Mouse (Mus musculus): ENCODE results near the gene Asic2. TPM values are rescaled to one million over a fixed set of nuclear protein-coding genes. Genes with fewer than 3 reads are reported as not detected.

Asic2 gene
- polyA plus RNA-seq, 1 experiment = not detected

DNA sequence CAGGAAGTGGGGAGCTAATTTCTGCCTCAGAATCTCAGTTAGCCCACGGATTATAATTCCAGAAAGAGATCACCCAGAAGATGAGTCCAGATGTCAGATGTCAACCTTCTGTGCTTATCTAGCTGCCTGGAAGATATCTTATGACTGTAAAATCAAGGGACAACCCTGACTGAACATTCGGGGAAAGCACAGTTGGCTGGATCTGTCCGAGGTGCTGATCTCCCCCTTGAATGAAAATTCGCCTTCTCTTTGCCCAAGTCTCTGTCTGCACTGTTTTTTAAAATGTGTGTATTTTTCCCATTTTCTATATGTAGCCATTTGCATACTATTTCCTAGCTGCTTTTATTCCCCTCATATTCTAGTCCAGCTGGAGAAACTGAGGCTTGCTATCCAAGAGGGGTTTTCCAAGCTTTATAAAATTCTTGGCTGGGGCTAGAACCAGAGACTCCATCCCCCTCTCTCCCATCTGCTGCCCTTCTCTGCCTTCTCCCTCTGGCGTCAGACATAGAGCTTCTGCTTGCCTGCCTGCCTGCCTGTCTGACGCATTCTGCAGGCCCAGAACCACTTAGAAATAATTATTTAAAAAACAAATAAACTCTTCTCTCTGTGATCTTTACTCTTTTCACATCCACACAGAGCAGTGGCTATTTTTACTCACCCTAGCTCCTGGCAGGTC lies 481.9 kb downstream of the Asic2 start:
- Histone ChIP-seq H3K4me3 (ENCODE audit: insufficient read depth, low read depth, low read length) (no peak overlapping the region), H3K4me1 (ENCODE audit: control insufficient read depth, insufficient read depth, insufficient read length, low read length) (no peaks in the 10 kb centered on the region), H3K27ac (replicated peaks; ENCODE audit: low read depth, low read length) (no peak overlapping the region)

DNA sequence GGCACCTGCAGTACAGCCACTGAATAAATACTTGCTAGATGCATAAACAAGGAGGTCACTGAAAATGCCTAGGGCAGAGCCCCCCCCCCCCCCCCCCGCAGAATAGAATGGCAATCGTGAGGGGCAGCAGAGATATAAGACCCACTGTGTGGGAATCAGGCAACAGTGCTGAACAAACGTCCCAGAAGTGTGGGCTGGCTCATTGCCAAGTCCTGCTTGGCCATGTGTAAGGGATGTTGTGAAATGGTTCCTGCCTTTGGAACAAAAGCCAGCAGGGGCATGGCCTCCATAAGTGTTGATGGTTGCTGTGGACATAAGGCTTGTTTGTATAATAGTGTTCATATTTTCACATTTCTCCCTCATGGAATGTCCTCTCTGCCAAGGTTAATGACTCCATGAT lies 487.1 kb downstream of the Asic2 start:
- Histone ChIP-seq H3K4me1 (ENCODE audit: control insufficient read depth, insufficient read depth, insufficient read length, low read length) (no peaks in the 10 kb centered on the region), H3K27ac (replicated peaks; ENCODE audit: low read depth, low read length) (no peak overlapping the region), H3K4me3 (ENCODE audit: insufficient read depth, low read depth, low read length) (no peak overlapping the region)

DNA sequence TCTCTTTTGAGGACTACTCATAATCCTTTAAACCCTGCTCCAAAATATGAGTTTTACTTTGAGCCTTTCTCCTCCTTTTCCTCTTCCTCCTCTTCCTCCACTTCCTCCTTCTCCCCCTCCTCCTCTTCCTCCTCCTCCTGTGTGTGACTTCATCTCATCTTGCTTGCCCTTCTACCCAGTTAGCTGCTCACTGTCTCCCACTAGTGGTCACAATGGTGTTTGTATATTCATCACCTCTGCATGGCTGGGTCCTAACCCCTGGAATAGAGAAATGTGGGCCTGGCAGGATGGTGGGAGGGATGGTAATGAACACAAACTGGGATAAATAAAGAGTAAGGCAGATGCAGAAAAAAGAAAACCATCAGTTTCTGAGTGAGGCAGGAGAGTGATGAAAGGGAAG lies 492.0 kb downstream of the Asic2 start:
- Histone ChIP-seq H3K4me3 (ENCODE audit: insufficient read depth, low read depth, low read length) (no peak overlapping the region), H3K27ac (replicated peaks; ENCODE audit: low read depth, low read length) (no peak overlapping the region), H3K4me1 (ENCODE audit: control insufficient read depth, insufficient read depth, insufficient read length, low read length) (no peaks in the 10 kb centered on the region)

DNA sequence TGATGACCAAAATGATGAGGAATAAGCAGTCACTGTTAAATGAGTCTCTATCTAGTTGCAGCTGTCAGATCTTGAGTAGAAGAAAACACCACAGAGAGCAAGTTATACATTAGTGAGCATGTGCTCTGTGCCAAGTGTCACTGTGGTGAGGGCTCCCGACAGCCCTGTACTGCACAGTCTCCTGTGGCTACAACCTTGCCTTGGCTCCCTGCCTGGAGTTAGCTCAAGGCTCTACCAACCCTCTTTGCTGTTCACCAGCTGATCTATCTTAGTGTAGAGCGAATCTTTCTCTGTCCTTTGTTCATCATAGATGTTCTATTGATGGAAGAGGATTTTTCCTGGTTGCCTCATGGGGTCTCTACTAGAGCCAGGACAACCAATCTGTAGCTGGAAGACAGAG lies 494.1 kb downstream of the Asic2 start:
- Histone ChIP-seq H3K27ac (replicated peaks; ENCODE audit: low read depth, low read length) (no peak overlapping the region), H3K4me3 (ENCODE audit: insufficient read depth, low read depth, low read length) (no peak overlapping the region), H3K4me1 (ENCODE audit: control insufficient read depth, insufficient read depth, insufficient read length, low read length) (no peaks in the 10 kb centered on the region)

DNA sequence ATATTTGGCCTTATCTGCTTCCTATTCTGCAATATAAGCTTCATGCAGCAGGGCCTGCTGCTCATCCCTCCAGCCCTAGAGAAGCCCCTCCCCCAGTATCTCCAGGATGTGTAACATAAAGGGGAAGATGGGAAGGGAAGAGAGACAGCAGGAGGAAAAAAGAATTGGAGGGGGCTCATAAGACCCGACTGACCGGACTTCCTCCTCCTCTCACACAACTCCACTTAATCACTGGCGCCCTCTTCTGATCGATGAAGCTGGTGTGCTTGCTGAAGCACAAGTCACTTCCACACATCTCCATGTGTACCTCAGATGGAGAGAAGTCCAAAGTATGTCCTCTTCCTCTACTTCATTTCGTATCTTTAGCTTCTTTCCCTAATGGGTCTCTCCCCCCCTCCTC lies 506.1 kb downstream of the Asic2 start:
- Histone ChIP-seq H3K4me1 (ENCODE audit: control insufficient read depth, insufficient read depth, insufficient read length, low read length) (no peaks in the 10 kb centered on the region), H3K4me3 (ENCODE audit: insufficient read depth, low read depth, low read length) (no peak overlapping the region), H3K27ac (replicated peaks; ENCODE audit: low read depth, low read length) (no peak overlapping the region)

DNA sequence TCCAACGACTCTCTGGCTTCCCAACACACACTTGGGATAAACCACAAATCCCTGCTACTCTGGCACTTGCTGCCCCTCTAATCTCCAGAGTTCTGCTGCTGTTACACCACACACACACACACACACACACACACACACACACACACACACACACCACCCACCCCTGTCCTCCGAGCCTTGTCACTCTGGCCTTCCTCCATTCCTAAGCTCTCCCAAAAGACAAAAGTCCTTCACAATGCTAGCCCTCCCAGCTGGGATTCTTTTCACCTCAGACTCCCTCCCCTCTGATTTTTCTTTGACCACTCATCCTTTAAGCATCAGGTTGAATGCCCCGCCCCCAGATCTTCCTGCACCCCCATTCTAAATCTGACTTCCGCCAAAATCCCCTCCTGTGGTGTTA lies 506.5 kb downstream of the Asic2 start:
- Histone ChIP-seq H3K27ac (replicated peaks; ENCODE audit: low read depth, low read length) (no peak overlapping the region), H3K4me1 (ENCODE audit: control insufficient read depth, insufficient read depth, insufficient read length, low read length) (no peaks in the 10 kb centered on the region), H3K4me3 (ENCODE audit: insufficient read depth, low read depth, low read length) (no peak overlapping the region)

DNA sequence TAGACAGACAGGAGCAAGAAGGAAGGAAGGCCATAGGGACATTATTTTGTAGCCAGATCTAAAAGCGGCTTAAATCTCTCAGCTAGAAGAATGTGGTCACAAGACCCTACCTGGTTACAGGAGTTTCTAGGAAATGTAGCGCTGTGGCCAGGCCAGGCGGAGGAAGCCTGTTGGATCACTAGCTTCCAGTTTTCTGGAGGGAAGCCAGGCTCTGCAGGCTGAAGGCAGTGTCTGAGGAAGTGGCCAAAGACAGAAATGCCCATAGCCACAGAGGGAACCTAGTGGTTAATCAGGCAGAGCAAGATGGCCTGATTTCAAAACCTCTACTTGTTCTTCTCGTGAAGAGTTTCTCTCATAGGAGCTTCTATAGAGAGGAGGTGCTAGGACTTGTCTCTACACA lies 513.3 kb downstream of the Asic2 start:
- no peak overlapping the region for H3K4me3 ChIP-seq (ENCODE audit: insufficient read depth, low read depth, low read length)
- H3K4me1 ChIP-seq (ENCODE audit: control insufficient read depth, insufficient read depth, insufficient read length, low read length) = no peaks in the 10 kb centered on the region
- H3K27ac ChIP-seq (replicated peaks; ENCODE audit: low read depth, low read length) = no peak overlapping the region

DNA sequence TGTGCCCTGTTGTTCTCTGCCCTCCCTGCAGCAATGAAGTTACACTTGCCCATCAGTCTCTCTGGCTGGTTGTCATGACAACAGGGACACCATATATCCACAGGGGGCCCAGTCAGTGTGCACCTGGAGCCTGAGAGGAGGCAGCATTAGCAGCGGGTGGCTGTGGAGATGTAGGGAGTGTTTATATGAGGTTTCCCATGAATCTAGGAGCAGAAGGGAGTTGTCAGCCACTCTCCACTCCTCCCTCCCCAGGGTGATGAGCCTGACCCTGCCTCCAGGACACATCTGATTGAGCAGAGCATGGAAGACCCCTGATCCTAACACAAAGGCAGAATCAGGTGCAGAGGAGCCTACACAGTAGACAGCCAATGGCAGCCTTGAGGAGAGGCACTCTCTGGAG lies 514.1 kb downstream of the Asic2 start:
- no peaks in the 10 kb centered on the region for H3K4me1 ChIP-seq (ENCODE audit: control insufficient read depth, insufficient read depth, insufficient read length, low read length)
- no peak overlapping the region for H3K4me3 ChIP-seq (ENCODE audit: insufficient read depth, low read depth, low read length)
- H3K27ac ChIP-seq (replicated peaks; ENCODE audit: low read depth, low read length) = no peak overlapping the region

DNA sequence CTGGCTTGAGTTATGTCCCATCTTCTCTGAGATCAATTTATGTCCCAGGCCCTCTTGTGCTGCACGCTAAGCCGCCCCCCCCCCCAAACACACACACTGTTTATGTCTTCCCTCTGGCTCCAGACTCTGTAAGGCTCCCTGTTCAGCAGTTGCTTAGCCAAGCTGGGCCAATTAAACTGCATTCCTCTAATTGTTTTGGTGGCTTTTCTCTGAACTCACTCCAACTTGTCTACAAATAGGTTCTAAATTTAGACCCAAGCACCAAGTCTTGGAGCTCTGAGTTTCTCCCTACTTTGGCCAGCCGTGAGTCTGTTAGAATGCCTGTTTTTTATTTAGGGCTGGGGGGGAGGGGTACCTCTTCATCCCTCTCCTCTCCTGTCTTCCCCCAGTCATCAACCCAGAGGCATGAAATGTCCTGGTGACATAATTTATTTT lies 519.0 kb downstream of the Asic2 start:
- Histone ChIP-seq H3K4me1 (ENCODE audit: control insufficient read depth, insufficient read depth, insufficient read length, low read length) (no peaks in the 10 kb centered on the region), H3K27ac (replicated peaks; ENCODE audit: low read depth, low read length) (no peak overlapping the region), H3K4me3 (ENCODE audit: insufficient read depth, low read depth, low read length) (no peak overlapping the region)

DNA sequence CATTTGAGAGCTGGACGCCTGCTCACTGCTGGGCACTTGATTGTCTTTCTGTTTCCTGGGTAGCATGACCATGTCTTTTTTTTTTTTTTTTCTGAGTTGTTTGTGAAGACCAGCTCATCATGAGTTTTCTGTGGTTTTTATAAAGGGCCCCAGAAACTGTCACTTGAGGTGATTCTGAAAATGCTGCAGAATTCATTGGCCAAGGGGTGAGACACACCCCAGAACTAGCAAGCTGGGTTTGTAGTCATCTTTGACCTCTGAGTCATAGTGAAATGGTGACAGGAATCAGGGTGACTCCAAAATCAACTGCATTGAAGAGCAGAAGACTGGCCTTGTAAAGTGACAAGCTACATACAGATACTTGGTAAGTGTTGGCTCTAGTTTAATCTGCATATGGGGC lies 521.9 kb downstream of the Asic2 start:
- Histone ChIP-seq H3K4me1 (ENCODE audit: control insufficient read depth, insufficient read depth, insufficient read length, low read length) (no peaks in the 10 kb centered on the region), H3K27ac (replicated peaks; ENCODE audit: low read depth, low read length) (no peak overlapping the region), H3K4me3 (ENCODE audit: insufficient read depth, low read depth, low read length) (no peak overlapping the region)

DNA sequence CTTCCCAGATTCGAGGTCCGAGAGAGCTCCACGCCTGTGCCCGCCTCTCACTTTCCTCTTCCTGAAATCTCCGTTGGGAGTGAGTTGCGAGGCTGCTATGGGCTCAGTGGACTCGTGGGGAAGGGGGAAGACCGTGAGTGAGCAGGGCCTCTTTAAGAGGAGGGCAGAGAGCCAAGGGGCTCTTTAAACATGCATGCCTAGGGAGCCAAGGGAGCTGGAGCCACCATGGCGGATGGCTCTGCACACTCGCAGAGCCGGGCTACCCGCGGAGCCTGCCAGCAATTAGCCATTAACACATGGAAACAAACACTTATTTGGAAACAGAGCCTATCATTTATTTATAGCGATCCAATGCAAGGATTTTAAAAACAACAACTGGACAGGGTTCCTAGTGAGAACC lies 541.4 kb downstream of the Asic2 start:
- Histone ChIP-seq H3K4me3 (ENCODE audit: insufficient read depth, low read depth, low read length) (no peak overlapping the region), H3K4me1 (ENCODE audit: control insufficient read depth, insufficient read depth, insufficient read length, low read length) (no peaks in the 10 kb centered on the region), H3K27ac (replicated peaks; ENCODE audit: low read depth, low read length) (no peak overlapping the region)

DNA sequence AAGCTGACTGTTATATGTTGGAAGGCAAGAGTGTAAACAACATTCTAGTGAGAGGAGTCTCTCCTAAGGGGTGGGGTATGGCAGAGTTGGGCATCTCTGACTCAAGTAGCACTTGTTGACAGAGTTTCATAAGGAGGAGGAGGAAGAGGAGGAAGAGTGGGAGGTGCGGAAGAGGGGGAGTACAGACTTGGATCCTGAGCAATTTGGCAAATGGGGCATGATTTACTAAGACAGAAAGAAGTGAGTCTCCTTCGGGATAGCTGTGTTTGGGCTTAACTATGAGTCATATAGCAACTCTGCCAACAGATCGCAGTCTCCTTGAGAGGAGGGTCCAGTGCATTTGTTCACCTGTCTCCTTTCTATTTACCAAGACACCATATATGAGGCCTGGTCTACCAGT lies 549.1 kb downstream of the Asic2 start:
- Histone ChIP-seq H3K27ac (replicated peaks; ENCODE audit: low read depth, low read length) (no peak overlapping the region), H3K4me3 (ENCODE audit: insufficient read depth, low read depth, low read length) (no peak overlapping the region), H3K4me1 (ENCODE audit: control insufficient read depth, insufficient read depth, insufficient read length, low read length) (no peaks in the 10 kb centered on the region)

DNA sequence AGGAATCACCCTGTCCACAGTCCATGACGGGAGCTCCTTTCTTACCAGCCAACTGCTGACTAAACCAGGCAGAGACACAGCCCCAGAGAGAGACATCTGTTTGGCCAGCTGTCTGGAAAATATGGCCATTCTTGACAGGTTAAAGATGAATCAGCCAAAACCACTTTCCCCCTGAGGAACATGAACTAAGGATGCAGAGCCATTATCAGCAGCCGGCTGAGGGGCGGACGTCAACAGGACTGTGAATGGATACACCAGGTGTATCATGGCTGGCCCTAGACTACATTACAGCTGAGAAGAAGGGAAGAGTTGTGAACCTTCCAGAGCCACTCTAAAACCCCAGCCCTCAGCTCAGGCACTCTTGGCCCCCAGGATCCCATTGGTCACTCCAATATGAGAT lies 550.2 kb downstream of the Asic2 start:
- H3K4me1 ChIP-seq (ENCODE audit: control insufficient read depth, insufficient read depth, insufficient read length, low read length) = no peaks in the 10 kb centered on the region
- H3K27ac ChIP-seq (replicated peaks; ENCODE audit: low read depth, low read length) = no peak overlapping the region
- no peak overlapping the region for H3K4me3 ChIP-seq (ENCODE audit: insufficient read depth, low read depth, low read length)

DNA sequence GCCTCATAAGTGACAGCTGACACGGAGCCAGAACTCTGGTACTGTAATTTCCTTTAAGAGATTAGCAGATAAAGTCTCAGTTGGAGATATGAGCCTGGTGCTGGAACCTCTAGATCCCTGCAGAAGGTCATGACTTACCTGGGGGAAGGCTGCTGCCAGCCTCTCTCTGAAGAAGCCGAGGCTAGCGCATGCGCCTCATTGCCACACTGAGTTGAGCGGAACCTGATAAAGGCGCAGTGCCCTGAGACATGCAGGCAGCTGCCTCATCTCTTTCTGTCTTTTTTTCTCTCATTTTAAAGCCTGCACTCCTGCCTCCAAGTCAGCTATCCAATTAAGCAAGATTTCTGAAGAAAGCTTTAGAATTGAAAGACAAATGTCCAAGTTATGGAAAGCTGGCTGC lies 551.9 kb downstream of the Asic2 start:
- H3K27ac ChIP-seq (replicated peaks; ENCODE audit: low read depth, low read length) = no peak overlapping the region
- H3K4me1 ChIP-seq (ENCODE audit: control insufficient read depth, insufficient read depth, insufficient read length, low read length) = no peaks in the 10 kb centered on the region
- no peak overlapping the region for H3K4me3 ChIP-seq (ENCODE audit: insufficient read depth, low read depth, low read length)

DNA sequence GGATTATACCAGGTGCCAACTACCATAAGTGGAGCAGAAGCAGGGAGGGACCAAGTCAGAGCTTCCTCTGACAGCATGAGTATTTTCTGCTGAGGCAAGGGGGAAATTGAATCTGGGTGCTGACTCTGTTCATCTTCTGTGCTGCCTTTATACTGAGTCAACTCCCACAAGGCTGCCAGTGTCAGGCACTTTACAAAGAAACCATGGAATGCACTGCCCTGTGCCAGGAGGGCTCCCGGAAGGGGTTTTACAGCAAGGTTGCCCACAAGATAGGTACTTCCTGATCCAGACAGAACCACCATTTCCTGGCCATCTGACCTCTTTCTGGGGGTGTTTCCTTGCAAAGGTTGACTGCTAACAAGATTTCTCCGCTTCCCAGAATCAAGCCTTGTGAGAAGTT lies 553.7 kb downstream of the Asic2 start:
- Histone ChIP-seq H3K4me1 (ENCODE audit: control insufficient read depth, insufficient read depth, insufficient read length, low read length) (no peaks in the 10 kb centered on the region), H3K27ac (replicated peaks; ENCODE audit: low read depth, low read length) (no peak overlapping the region), H3K4me3 (ENCODE audit: insufficient read depth, low read depth, low read length) (no peak overlapping the region)

DNA sequence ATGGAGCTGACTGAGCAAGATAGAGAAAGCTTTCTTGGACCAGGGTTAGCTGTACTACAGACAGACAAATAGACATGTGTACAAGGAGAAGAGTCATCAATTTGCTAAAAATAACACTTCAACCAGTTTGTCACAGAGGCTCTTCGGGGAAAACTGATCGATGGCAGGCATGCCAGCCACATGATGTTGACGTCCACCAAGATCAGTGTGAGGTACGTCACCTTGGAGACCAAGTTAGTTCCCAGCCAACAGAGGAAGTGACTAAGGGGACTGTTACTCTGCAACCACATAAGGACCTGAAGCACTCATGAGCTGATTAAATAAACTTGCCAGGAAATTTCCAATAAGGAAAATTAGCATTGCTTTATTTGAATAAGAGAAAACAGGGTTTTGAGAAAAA lies 557.0 kb downstream of the Asic2 start:
- no peaks in the 10 kb centered on the region for H3K4me1 ChIP-seq (ENCODE audit: control insufficient read depth, insufficient read depth, insufficient read length, low read length)
- H3K4me3 ChIP-seq (ENCODE audit: insufficient read depth, low read depth, low read length) = no peak overlapping the region
- H3K27ac ChIP-seq (replicated peaks; ENCODE audit: low read depth, low read length) = no peak overlapping the region

DNA sequence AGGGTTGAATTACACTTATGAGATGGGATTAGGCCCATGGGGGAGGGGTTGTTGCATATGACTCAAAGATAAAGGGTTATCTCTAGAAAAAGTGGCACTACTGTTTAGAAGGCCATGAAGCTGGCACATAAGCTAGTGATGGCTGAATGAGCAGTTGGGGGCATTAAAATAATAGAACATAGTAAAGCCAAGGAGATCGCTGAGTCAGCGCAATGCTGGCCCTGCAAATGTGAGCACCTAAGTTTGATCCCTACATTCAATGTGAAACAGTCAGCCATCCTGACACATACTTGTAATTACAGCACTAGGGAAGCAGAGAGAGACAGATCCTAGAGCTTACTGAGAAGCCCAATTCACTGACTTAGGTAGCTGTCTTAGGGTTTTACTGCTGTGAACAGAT lies 562.3 kb downstream of the Asic2 start:
- Histone ChIP-seq H3K4me3 (ENCODE audit: insufficient read depth, low read depth, low read length) (no peak overlapping the region), H3K4me1 (ENCODE audit: control insufficient read depth, insufficient read depth, insufficient read length, low read length) (no peaks in the 10 kb centered on the region), H3K27ac (replicated peaks; ENCODE audit: low read depth, low read length) (no peak overlapping the region)

Data from brown adipose tissue, adult 24 weeks (tissue).